Mouse (Mus musculus) liver, adult 2 months (tissue): ENCODE measurements at regions not wholly inside any gene's neighbourhood (a gene's known extent, or its start where the extent isn't known, plus 50 kb on each side); places are given as distances from the start of the nearest gene placed in this dataset.

Experiments used
- DNase-seq: peaks from one replicate; pipeline ENCODE4 v3.0.0-alpha.2; 2011; ENCODE audit warnings: low read depth, low spot score; ENCODE audit errors: extremely low read depth
- H3K27ac ChIP-seq: fragments of 200-500 bp; replicated peaks from 2 replicates; pipeline ENCODE4 v1.5.1; 2012; ENCODE audit warnings: low read depth, mild to moderate bottlenecking, control low read depth, inconsistent platforms, low read length; ENCODE audit not compliant: insufficient read depth
- H3K27me3 ChIP-seq: fragments of 200-500 bp; 2 replicates; pipeline ENCODE4 v1.6.1; 2012; ENCODE audit warnings: mild to moderate bottlenecking, moderate library complexity, low read length, inconsistent platforms; ENCODE audit not compliant: control insufficient read depth, insufficient read depth
- H3K36me3 ChIP-seq: fragments of 200-500 bp; 2 replicates; pipeline ENCODE4 v1.6.1; 2012; ENCODE audit warnings: low read length, inconsistent platforms; ENCODE audit not compliant: control insufficient read depth, insufficient read depth
- H3K4me1 ChIP-seq: fragments of 200-500 bp; 2 replicates; pipeline ENCODE4 v1.6.1; 2011; ENCODE audit warnings: low read length; ENCODE audit not compliant: control insufficient read depth, insufficient read depth
- H3K4me3 ChIP-seq: fragments of 200-500 bp; 2 replicates; pipeline ENCODE4 v1.5.1; 2011; ENCODE audit warnings: low read depth, mild to moderate bottlenecking, control low read depth, low read length, moderate library complexity; ENCODE audit not compliant: insufficient read depth
- H3K79me2 ChIP-seq: fragments of 200-500 bp; 2 replicates; pipeline ENCODE4 v1.6.1; 2012; ENCODE audit warnings: inconsistent platforms, mild to moderate bottlenecking, low read length, moderate library complexity; ENCODE audit not compliant: control insufficient read depth, insufficient read depth
- H3K9ac ChIP-seq: fragments of 200-500 bp; 2 replicates; pipeline ENCODE4 v1.6.1; 2012; ENCODE audit warnings: low read depth, mild to moderate bottlenecking, control low read depth, inconsistent platforms, low read length
- CTCF ChIP-seq: fragments of 200-500 bp; IDR thresholded peaks from 2 replicates; pipeline ENCODE4 v1.5.1; 2011; ENCODE audit warnings: low read depth, low read length, control low read depth
- POLR2A ChIP-seq: fragments of 200-500 bp; IDR thresholded peaks from 2 replicates; pipeline ENCODE4 v1.6.1; 2011; ENCODE audit warnings: low read length, control low read depth; ENCODE audit not compliant: insufficient read depth; ENCODE audit errors: extremely low read depth
- WGBS: fragments of 180-500 bp; shearing (Covaris S2); methylation state at CpG from one replicate; pipeline ENCODE4 v1.1.7; 2018; 5-methylcytosine and 5-hydroxymethylcytosine counted together

GRCm38 (mm10) chr15:90125146-90125545 lies 99.0 kb upstream of the Alg10b start:
- no peak for DNase-seq
- Histone ChIP-seq H3K27me3 (no peaks in the 10 kb centered on the region), H3K9ac (no peak overlapping the region), H3K4me3 (no peak overlapping the region), H3K27ac (no peak overlapping the region), H3K79me2 (no peaks in the 10 kb centered on the region), H3K4me1 (no peaks in the 10 kb centered on the region), H3K36me3 (no peaks in the 10 kb centered on the region)
- 69% methylated on average over 8 of the region's 8 CpGs for WGBS
- TF ChIP-seq POLR2A = no peak
- no peak for TF ChIP-seq CTCF

GRCm38 (mm10) chr15:90131777-90132176 lies 92.3 kb upstream of the Alg10b start:
- no peak overlapping the region for H3K9ac ChIP-seq
- no peak overlapping the region for H3K27ac ChIP-seq
- no peak for DNase-seq
- no peaks in the 10 kb centered on the region for H3K4me1 ChIP-seq
- no peak for TF ChIP-seq POLR2A
- no peak for TF ChIP-seq CTCF
- no peaks in the 10 kb centered on the region for H3K79me2 ChIP-seq
- H3K4me3 ChIP-seq = no peak overlapping the region
- no peaks in the 10 kb centered on the region for H3K36me3 ChIP-seq
- WGBS = 83% methylated on average over 5 of the region's 5 CpGs
- H3K27me3 ChIP-seq = no peaks in the 10 kb centered on the region

GRCm38 (mm10) chr15:90140966-90141365 lies 83.1 kb upstream of the Alg10b start:
- Histone ChIP-seq H3K27ac (no peak overlapping the region), H3K9ac (no peak overlapping the region), H3K79me2 (no peaks in the 10 kb centered on the region), H3K4me1 (no peaks in the 10 kb centered on the region), H3K27me3 (no peaks in the 10 kb centered on the region), H3K4me3 (no peak overlapping the region), H3K36me3 (no peaks in the 10 kb centered on the region)
- 74% methylated on average over 5 of the region's 5 CpGs for whole genome bisulfite sequencing
- no peak for TF ChIP-seq POLR2A
- TF ChIP-seq CTCF = no peak
- DNase-seq = no peak

- DNase-seq = no peak
- no peak overlapping the region for H3K4me3 ChIP-seq
- H3K4me1 ChIP-seq = no peaks in the 10 kb centered on the region
- H3K79me2 ChIP-seq = no peaks in the 10 kb centered on the region
- H3K27me3 ChIP-seq = no peaks in the 10 kb centered on the region
- TF ChIP-seq CTCF (no peak), POLR2A (no peak)
- H3K9ac ChIP-seq = no peak overlapping the region
- no peak overlapping the region for H3K27ac ChIP-seq
- H3K36me3 ChIP-seq = no peaks in the 10 kb centered on the region
Measured at GRCm38 (mm10) chr15:90148663-90149062, 75.4 kb upstream of the Alg10b start.

- H3K27ac ChIP-seq = no peak overlapping the region
- no peaks in the 10 kb centered on the region for H3K27me3 ChIP-seq
- no peaks in the 10 kb centered on the region for H3K4me1 ChIP-seq
- no peak for DNase-seq
- H3K9ac ChIP-seq = no peak overlapping the region
- no peaks in the 10 kb centered on the region for H3K79me2 ChIP-seq
- no peak overlapping the region for H3K4me3 ChIP-seq
- TF ChIP-seq POLR2A (no peak), CTCF (no peak)
- H3K36me3 ChIP-seq = no peaks in the 10 kb centered on the region
- 88% methylated on average over 10 of the region's 10 CpGs for WGBS
Measured at GRCm38 (mm10) chr15:90153821-90154560, 70.1 kb upstream of the Alg10b start.
